Mouse (Mus musculus) olfactory bulb, adult 2 months (tissue): Measurements from ENCODE around the gene Topors.

Source experiments
- CTCF ChIP-seq: fragments of 200-500 bp; IDR thresholded peaks from 2 replicates; pipeline ENCODE4 v1.5.1; 2012; ENCODE audit warnings: low read depth, mild to moderate bottlenecking, low read length, moderate library complexity; ENCODE audit not compliant: insufficient read depth
- POLR2A ChIP-seq: fragments of 200-500 bp; IDR thresholded peaks from 2 replicates; pipeline ENCODE4 v1.6.1; 2012; ENCODE audit warnings: mild to moderate bottlenecking, low read depth, low read length, moderate library complexity; ENCODE audit not compliant: insufficient read depth

DNA sequence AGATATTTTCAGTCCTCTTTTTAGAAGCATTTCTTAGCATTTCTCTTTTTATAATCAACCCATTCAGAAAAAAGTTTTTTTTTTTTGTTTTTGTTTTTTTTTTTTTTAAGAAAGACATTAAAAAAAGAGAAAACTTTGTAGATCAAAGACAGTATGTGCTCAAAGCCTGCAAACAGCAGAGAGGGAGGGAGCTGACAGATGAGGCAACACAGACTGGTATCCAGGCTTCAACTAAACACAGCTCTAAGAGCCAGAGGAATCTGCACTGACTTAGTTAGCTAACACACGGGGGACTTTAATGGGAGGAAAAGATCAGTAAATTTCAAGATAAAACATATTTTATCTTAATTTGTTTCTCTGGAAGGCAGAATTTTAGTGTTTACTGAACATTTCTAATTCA is 5.3 kb downstream of the Topors start:
- TF ChIP-seq POLR2A (no peak), CTCF (no peak)
